ENCODE assay signal across 28 mouse cellular contexts in the genomic region with DNA sequence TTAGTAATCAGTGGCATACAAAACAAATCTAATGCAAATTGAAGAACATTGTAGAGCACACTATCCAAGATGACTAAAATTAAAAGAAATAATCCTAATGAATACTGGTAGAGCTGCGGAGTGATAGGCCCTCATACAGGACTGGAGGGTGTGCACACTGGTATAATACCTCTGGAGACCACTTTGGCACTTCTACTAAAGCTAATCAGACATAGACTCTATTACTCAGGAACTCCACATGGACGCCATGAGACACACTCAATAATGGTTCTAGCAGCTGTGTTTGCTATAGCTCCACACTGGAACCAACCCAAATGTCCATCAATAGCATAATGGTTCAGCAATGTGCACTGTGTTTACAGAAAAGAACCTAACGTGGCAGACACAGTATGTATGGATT.
"Had no signal": no experiment of that assay in that cellular context is flagged by ENCODE, and none has a peak within 500 bp of the region (broad histone marks: within the 10 kb centered on the region; RNA-seq: fewer than 3 reads in every experiment).

No protein-coding gene starts in this region.

- ATAC-seq: hindbrain, embryonic 16.5 days; inflammation-experienced regulatory T-cells, adult 6 months; intestine, embryonic 15.5 days; intestine, postnatal 0 days; liver, embryonic 12.5 days had no signal

- H3K27me3 ChIP-seq: heart, embryonic 13.5 days; heart, embryonic 15.5 days; hindbrain, embryonic 12.5 days; intestine, embryonic 15.5 days; limb, embryonic 13.5 days; limb, embryonic 15.5 days; liver, embryonic 12.5 days had no signal

- H3K27ac ChIP-seq: gastrocnemius, adult 2 months; heart, adult 2 months; heart, embryonic 13.5 days; heart, embryonic 15.5 days; hindbrain, embryonic 10.5 days; hindbrain, embryonic 12.5 days; hindbrain, embryonic 14.5 days; intestine, embryonic 15.5 days; layer of hippocampus, adult 2 months; limb, embryonic 13.5 days; limb, embryonic 15.5 days; liver, embryonic 12.5 days; liver, embryonic 14.5 days had no signal

- H3K9ac ChIP-seq: heart, embryonic 13.5 days; heart, embryonic 15.5 days; hindbrain, embryonic 12.5 days; hindbrain, embryonic 14.5 days; intestine, embryonic 15.5 days; limb, embryonic 13.5 days; limb, embryonic 15.5 days; liver, embryonic 12.5 days; liver, embryonic 14.5 days had no signal

- H3K4me2 ChIP-seq: heart, embryonic 11.5 days; heart, embryonic 13.5 days; heart, embryonic 15.5 days; hindbrain, embryonic 12.5 days; hindbrain, embryonic 14.5 days; intestine, embryonic 15.5 days; limb, embryonic 13.5 days; limb, embryonic 15.5 days; liver, embryonic 12.5 days had no signal

- DNase-seq: gastrocnemius, adult 2 months; gastrocnemius, postnatal 10 days; gastrocnemius, postnatal 25 days; heart, adult 2 months; heart, postnatal 14 days; heart, postnatal 36 days; kidney, adult 18-20 months; kidney, adult 8-10 months; kidney, postnatal 10 days; kidney, postnatal 25 days; kidney, postnatal 4 days; layer of hippocampus, postnatal 36 days; left cerebral cortex, postnatal 4 days had no signal

- H3K4me3 ChIP-seq: gastrocnemius, adult 2 months; heart, adult 2 months; heart, embryonic 13.5 days; heart, embryonic 15.5 days; hindbrain, embryonic 10.5 days; hindbrain, embryonic 12.5 days; intestine, embryonic 15.5 days; layer of hippocampus, adult 2 months; limb, embryonic 13.5 days; limb, embryonic 15.5 days; liver, embryonic 12.5 days had no signal

- H3K4me1 ChIP-seq: heart, embryonic 13.5 days; heart, embryonic 15.5 days; hindbrain, embryonic 10.5 days; hindbrain, embryonic 12.5 days; intestine, embryonic 15.5 days; limb, embryonic 13.5 days; limb, embryonic 15.5 days; liver, embryonic 12.5 days had no signal

- H3K9me3 ChIP-seq: heart, embryonic 13.5 days; heart, embryonic 15.5 days; hindbrain, embryonic 10.5 days; hindbrain, embryonic 12.5 days; intestine, embryonic 15.5 days; limb, embryonic 13.5 days; limb, embryonic 15.5 days; liver, embryonic 12.5 days had no signal

- H3K36me3 ChIP-seq: heart, embryonic 13.5 days; heart, embryonic 15.5 days; hindbrain, embryonic 10.5 days; hindbrain, embryonic 12.5 days; intestine, embryonic 15.5 days; limb, embryonic 13.5 days; limb, embryonic 15.5 days; liver, embryonic 12.5 days had no signal
